Mouse (Mus musculus) spleen, adult 18-20 months (tissue): ENCODE measurements at regions not wholly inside any gene's neighbourhood (a gene's known extent, or its start where the extent isn't known, plus 50 kb on each side); places are given as distances from the start of the nearest gene placed in this dataset.

Experiments used
- DNase-seq, 2 experiments: peaks; one replicate each; pipeline ENCODE4 v3.0.0; 2022; ENCODE audit warnings: mixed read lengths in 2 of 2

GRCm38 (mm10) chr2:137705724-137706422 is 550.5 kb upstream of the Btbd3 start:
- DNase-seq: no peak

- no peak for DNase-seq
Observed at GRCm38 (mm10) chr2:137704948-137705723, 551.2 kb upstream of the Btbd3 start.

- no peak for DNase-seq
Observed at GRCm38 (mm10) chr2:137704565-137704947, 551.8 kb upstream of the Btbd3 start.

GRCm38 (mm10) chr2:137704051-137704450 is 552.3 kb upstream of the Btbd3 start:
- no peak for DNase-seq

GRCm38 (mm10) chr2:137695885-137696284 is 560.5 kb upstream of the Btbd3 start:
- no peak for DNase-seq

GRCm38 (mm10) chr2:137694020-137694419 is 562.3 kb upstream of the Btbd3 start:
- no peak for DNase-seq

GRCm38 (mm10) chr2:137687208-137687607 is 569.2 kb upstream of the Btbd3 start:
- DNase-seq: no peak

GRCm38 (mm10) chr2:137686735-137687134 is 569.6 kb upstream of the Btbd3 start:
- no peak for DNase-seq

GRCm38 (mm10) chr2:137681762-137682161 is 565.3 kb upstream of the Jag1 start:
- no peak for DNase-seq

GRCm38 (mm10) chr2:137663171-137663570 is 546.7 kb upstream of the Jag1 start:
- DNase-seq: no peak

GRCm38 (mm10) chr2:137662216-137662615 is 545.8 kb upstream of the Jag1 start:
- no peak for DNase-seq

- DNase-seq: no peak
Observed at GRCm38 (mm10) chr2:137660449-137660848, 544.0 kb upstream of the Jag1 start.

GRCm38 (mm10) chr2:137654296-137654695 is 537.9 kb upstream of the Jag1 start:
- DNase-seq: no peak

- DNase-seq: no peak
Observed at GRCm38 (mm10) chr2:137644160-137644559, 527.7 kb upstream of the Jag1 start.

GRCm38 (mm10) chr2:137643269-137644055 is 527.0 kb upstream of the Jag1 start:
- no peak for DNase-seq

- no peak for DNase-seq
Observed at GRCm38 (mm10) chr2:137635019-137635621, 518.7 kb upstream of the Jag1 start.

GRCm38 (mm10) chr2:137616637-137617036 is 500.2 kb upstream of the Jag1 start:
- no peak for DNase-seq

GRCm38 (mm10) chr2:137613791-137614190 is 497.3 kb upstream of the Jag1 start:
- no peak for DNase-seq

- DNase-seq: no peak
Observed at GRCm38 (mm10) chr2:137608506-137608905, 492.1 kb upstream of the Jag1 start.

GRCm38 (mm10) chr2:137598136-137598535 is 481.7 kb upstream of the Jag1 start:
- DNase-seq: no peak

GRCm38 (mm10) chr2:137594509-137594908 is 478.1 kb upstream of the Jag1 start:
- DNase-seq: no peak

- no peak for DNase-seq
Observed at GRCm38 (mm10) chr2:137591551-137591950, 475.1 kb upstream of the Jag1 start.

GRCm38 (mm10) chr2:137581491-137581890 is 465.0 kb upstream of the Jag1 start:
- DNase-seq: no peak
